Mouse (Mus musculus) right cerebral cortex, postnatal 25 days (tissue): ENCODE measurements around the gene Arid3b.

Experiments
- DNase-seq: peaks from one replicate; pipeline ENCODE4 v3.0.0; 2022

Gene Arid3b

DNA sequence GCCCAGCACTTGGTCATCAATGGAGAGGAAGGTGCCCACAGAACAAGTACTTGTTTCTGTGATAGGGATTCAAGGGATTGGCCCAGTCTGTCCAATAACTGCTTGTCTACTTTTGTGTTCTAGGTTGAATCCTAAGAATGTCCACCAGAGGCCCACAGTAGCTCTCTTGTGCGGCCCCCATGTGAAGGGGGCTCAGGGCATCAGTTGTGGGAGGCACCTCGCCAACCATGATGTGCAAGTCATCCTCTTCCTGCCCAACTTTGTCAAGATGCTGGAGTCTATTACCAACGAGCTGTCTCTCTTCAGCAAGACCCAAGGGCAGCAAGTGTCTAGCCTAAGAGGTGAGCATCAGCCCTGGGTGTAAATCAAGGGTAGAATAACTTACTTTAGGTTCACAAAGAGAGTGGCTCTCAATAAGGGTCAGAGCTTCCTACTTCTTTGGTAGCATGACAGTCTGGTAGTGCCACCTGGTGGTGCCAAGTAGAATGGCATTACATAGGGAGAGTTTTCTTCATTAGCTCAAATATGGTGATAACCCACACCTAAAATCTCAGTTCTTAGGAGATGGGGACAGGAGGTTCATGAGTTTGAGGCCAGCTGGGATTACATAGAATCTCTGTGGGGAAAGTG lies 92.0 kb downstream of the Arid3b start:
- DNase-seq, result no peak
